Mouse (Mus musculus) left cerebral cortex, postnatal 36 days (tissue): ENCODE measurements around the gene Pop5. TPM values are rescaled to one million over a fixed set of nuclear protein-coding genes. Genes with fewer than 3 reads are reported as not detected.

Experiments used
- DNase-seq, 2 experiments: peaks; one replicate each; pipeline ENCODE4 v3.0.0; 2021 to 2022; ENCODE audit warnings: low spot score in 2 of 2, mixed read lengths in 1 of 2
- intact Hi-C: fragments of 180-260 bp; cut with DNase I; formaldehyde crosslinking; loops from one replicate; pipeline ENCODE4 v1.15.1; 2025
- total RNA-seq, 2 experiments: library from RNA; stranded (reverse); gene quantifications; 2 replicates each; pipeline ENCODE4 v1.2.3; 2021

Pop5 gene
- total RNA-seq, 2 experiments from 2014 or later: 100 to 103 TPM

GRCm38 (mm10) chr5:115212451-115212850 lies 23.2 kb upstream of the Pop5 start:
- DNase-seq: peak in 1 of 2 experiments; percentile 43

GRCm38 (mm10) chr5:115212861-115213260 lies 22.8 kb upstream of the Pop5 start:
- peak in 1 of 2 experiments; percentile 34 for DNase-seq
- intact Hi-C loops: no loop called here

More at GRCm38 (mm10) chr5:115212451-115212850, 23.2 kb upstream of the Pop5 start:
- intact Hi-C loops: no loop called here

- intact Hi-C loops: loop anchor here (2.0 kb wide), 1 partner anchor 16 kb away; no protein-coding TSS in a partner anchor
- peak; percentile 70 to 81 for DNase-seq
Observed at GRCm38 (mm10) chr5:115214864-115215263, 20.8 kb upstream of the Pop5 start.

GRCm38 (mm10) chr5:115215273-115216185 lies 20.1 kb upstream of the Pop5 start:
- DNase-seq: no peak
- intact Hi-C loops: loop anchor here (2.0 kb wide), 1 partner anchor 15 kb away; no protein-coding TSS in a partner anchor

- no peak for DNase-seq
- intact Hi-C loops: no loop called here
Observed at GRCm38 (mm10) chr5:115217998-115218397, 17.6 kb upstream of the Pop5 start.

GRCm38 (mm10) chr5:115220931-115221640 lies 14.6 kb upstream of the Pop5 start:
- intact Hi-C loops: no loop called here
- DNase-seq: peak in 1 of 2 experiments; percentile 75

GRCm38 (mm10) chr5:115222485-115222884 lies 13.2 kb upstream of the Pop5 start:
- DNase-seq: no peak
- intact Hi-C loops: no loop called here

GRCm38 (mm10) chr5:115230830-115231551 lies 4.6 kb upstream of the Pop5 start:
- DNase-seq: peak; percentile 81 to 87
- intact Hi-C loops: loop anchor here (2.0 kb wide), 1 partner anchor 16 kb away; no protein-coding TSS in a partner anchor

GRCm38 (mm10) chr5:115231552-115232120 lies 4.0 kb upstream of the Pop5 start:
- intact Hi-C loops: loop anchor here (2.0 kb wide), 1 partner anchor 17 kb away; no protein-coding TSS in a partner anchor
- no peak for DNase-seq

- intact Hi-C loops: no loop called here
- no peak for DNase-seq
Observed at GRCm38 (mm10) chr5:115232516-115232915, 3.1 kb upstream of the Pop5 start.

- intact Hi-C loops: no loop called here
- no peak for DNase-seq
Observed at GRCm38 (mm10) chr5:115233031-115233780, 2.4 kb upstream of the Pop5 start.

GRCm38 (mm10) chr5:115234519-115234918 lies 1.1 kb upstream of the Pop5 start:
- intact Hi-C loops: loop anchor here (2.0 kb wide), 3 partner anchors 42 to 256 kb away; no protein-coding TSS in a partner anchor
- peak in 1 of 2 experiments; percentile 63 for DNase-seq

GRCm38 (mm10) chr5:115235323-115235771 lies 289 bp upstream of the Pop5 start:
- intact Hi-C loops: loop anchor here (2.0 kb wide), 3 partner anchors 43 to 257 kb away; no protein-coding TSS in a partner anchor
- peak; percentile 79 to 82 for DNase-seq

- intact Hi-C loops: loop anchor here (2.0 kb wide), 1 partner anchor 51 kb away; no protein-coding TSS in a partner anchor
- peak; percentile 91 to 93 for DNase-seq
Observed at GRCm38 (mm10) chr5:115237803-115238728, 2.4 kb downstream of the Pop5 start.

GRCm38 (mm10) chr5:115238729-115239195 lies 3.1 kb downstream of the Pop5 start:
- intact Hi-C loops: no loop called here
- DNase-seq: no peak

GRCm38 (mm10) chr5:115240191-115240590 lies 4.6 kb downstream of the Pop5 start:
- peak in 1 of 2 experiments; percentile 60 for DNase-seq
- intact Hi-C loops: no loop called here

GRCm38 (mm10) chr5:115255472-115255871 lies 19.8 kb downstream of the Pop5 start:
- no peak for DNase-seq
- intact Hi-C loops: no loop called here
